Mouse (Mus musculus): ENCODE measurements around the gene Pkd1. TPM values are rescaled to one million over a fixed set of nuclear protein-coding genes. Genes with fewer than 3 reads are reported as not detected.

Gene Pkd1
- polyA plus RNA-seq, 1 experiment, result 63.1 TPM

- H3K27ac ChIP-seq (ENCODE audit: insufficient read depth, low read length), result no peak overlapping the region
- TF ChIP-seq POLR2A (IDR thresholded peaks at IDR 0.05; ENCODE audit: low read depth, low read length) (no peak), CTCF (IDR thresholded peaks at IDR 0.05; ENCODE audit: borderline replicate concordance, insufficient read depth, low read length) (no peak)
- H3K4me1 ChIP-seq (ENCODE audit: control insufficient read depth, insufficient read depth, low read length), result peaks cover 12% of the 10 kb centered on the region
- H3K4me3 ChIP-seq (ENCODE audit: insufficient read depth, low read length), result no peak overlapping the region
These were observed 87.3 kb downstream of the Pkd1 start for GRCm38 (mm10) chr17:24636781-24637481.

- Histone ChIP-seq H3K4me1 (ENCODE audit: control insufficient read depth, insufficient read depth, low read length) (peaks cover 12% of the 10 kb centered on the region), H3K4me3 (ENCODE audit: insufficient read depth, low read length) (no peak overlapping the region), H3K27ac (ENCODE audit: insufficient read depth, low read length) (no peak overlapping the region)
- TF ChIP-seq CTCF (IDR thresholded peaks at IDR 0.05; ENCODE audit: borderline replicate concordance, insufficient read depth, low read length), result no peak
These were observed 88.6 kb downstream of the Pkd1 start for GRCm38 (mm10) chr17:24638214-24638613.

GRCm38 (mm10) chr17:24638840-24639239 lies 89.2 kb downstream of the Pkd1 start:
- H3K4me1 ChIP-seq (ENCODE audit: control insufficient read depth, insufficient read depth, low read length), result peaks cover 12% of the 10 kb centered on the region
- H3K4me3 ChIP-seq (ENCODE audit: insufficient read depth, low read length), result no peak overlapping the region
- TF ChIP-seq POLR2A (IDR thresholded peaks at IDR 0.05; ENCODE audit: low read depth, low read length), result no peak
- no peak for TF ChIP-seq CTCF (IDR thresholded peaks at IDR 0.05; ENCODE audit: borderline replicate concordance, insufficient read depth, low read length)
- peak overlapping the region; percentile 84 for H3K27ac ChIP-seq (ENCODE audit: insufficient read depth, low read length)

- no peak overlapping the region for H3K4me3 ChIP-seq (ENCODE audit: insufficient read depth, low read length)
- peak overlapping the region; percentile 84 for H3K27ac ChIP-seq (ENCODE audit: insufficient read depth, low read length)
- TF ChIP-seq POLR2A (IDR thresholded peaks at IDR 0.05; ENCODE audit: low read depth, low read length), result no peak
- no peak for TF ChIP-seq CTCF (IDR thresholded peaks at IDR 0.05; ENCODE audit: borderline replicate concordance, insufficient read depth, low read length)
- H3K4me1 ChIP-seq (ENCODE audit: control insufficient read depth, insufficient read depth, low read length), result peaks cover 19% of the 10 kb centered on the region
These were observed 89.9 kb downstream of the Pkd1 start for GRCm38 (mm10) chr17:24639571-24639988.

GRCm38 (mm10) chr17:24640119-24640518 lies 90.5 kb downstream of the Pkd1 start:
- TF ChIP-seq CTCF (IDR thresholded peaks at IDR 0.05; ENCODE audit: borderline replicate concordance, insufficient read depth, low read length) (no peak), POLR2A (IDR thresholded peaks at IDR 0.05; ENCODE audit: low read depth, low read length) (no peak)
- Histone ChIP-seq H3K4me1 (ENCODE audit: control insufficient read depth, insufficient read depth, low read length) (peaks cover 24% of the 10 kb centered on the region), H3K27ac (ENCODE audit: insufficient read depth, low read length) (peak overlapping the region; percentile 84), H3K4me3 (ENCODE audit: insufficient read depth, low read length) (no peak overlapping the region)

GRCm38 (mm10) chr17:24640581-24640980 lies 90.9 kb downstream of the Pkd1 start:
- Histone ChIP-seq H3K27ac (ENCODE audit: insufficient read depth, low read length) (no peak overlapping the region), H3K4me1 (ENCODE audit: control insufficient read depth, insufficient read depth, low read length) (peaks cover 28% of the 10 kb centered on the region), H3K4me3 (ENCODE audit: insufficient read depth, low read length) (no peak overlapping the region)
- TF ChIP-seq CTCF (IDR thresholded peaks at IDR 0.05; ENCODE audit: borderline replicate concordance, insufficient read depth, low read length) (no peak), POLR2A (IDR thresholded peaks at IDR 0.05; ENCODE audit: low read depth, low read length) (no peak)

- Histone ChIP-seq H3K4me3 (ENCODE audit: insufficient read depth, low read length) (no peak overlapping the region), H3K4me1 (ENCODE audit: control insufficient read depth, insufficient read depth, low read length) (peaks cover 30% of the 10 kb centered on the region), H3K27ac (ENCODE audit: insufficient read depth, low read length) (no peak overlapping the region)
- TF ChIP-seq CTCF (IDR thresholded peaks at IDR 0.05; ENCODE audit: borderline replicate concordance, insufficient read depth, low read length), result no peak
- TF ChIP-seq POLR2A (IDR thresholded peaks at IDR 0.05; ENCODE audit: low read depth, low read length), result no peak
These were observed 92.3 kb downstream of the Pkd1 start for GRCm38 (mm10) chr17:24641944-24642343.

GRCm38 (mm10) chr17:24642791-24643343 lies 93.2 kb downstream of the Pkd1 start:
- no peak overlapping the region for H3K4me3 ChIP-seq (ENCODE audit: insufficient read depth, low read length)
- no peak overlapping the region for H3K27ac ChIP-seq (ENCODE audit: insufficient read depth, low read length)
- peaks cover 30% of the 10 kb centered on the region for H3K4me1 ChIP-seq (ENCODE audit: control insufficient read depth, insufficient read depth, low read length)
- no peak for TF ChIP-seq POLR2A (IDR thresholded peaks at IDR 0.05; ENCODE audit: low read depth, low read length)
- no peak for TF ChIP-seq CTCF (IDR thresholded peaks at IDR 0.05; ENCODE audit: borderline replicate concordance, insufficient read depth, low read length)

GRCm38 (mm10) chr17:24644030-24644715 lies 94.5 kb downstream of the Pkd1 start:
- Histone ChIP-seq H3K4me1 (ENCODE audit: control insufficient read depth, insufficient read depth, low read length) (peaks cover 26% of the 10 kb centered on the region), H3K27ac (ENCODE audit: insufficient read depth, low read length) (peak overlapping the region; percentile 52), H3K4me3 (ENCODE audit: insufficient read depth, low read length) (no peak overlapping the region)
- no peak for TF ChIP-seq CTCF (IDR thresholded peaks at IDR 0.05; ENCODE audit: borderline replicate concordance, insufficient read depth, low read length)
- TF ChIP-seq POLR2A (IDR thresholded peaks at IDR 0.05; ENCODE audit: low read depth, low read length), result no peak
